Mouse (Mus musculus): ENCODE data around the gene Pcnx3. TPM values are rescaled to one million over a fixed set of nuclear protein-coding genes. Genes with fewer than 3 reads are reported as not detected.

Gene Pcnx3
- 19.8 and 25.9 TPM in 2 replicates for polyA plus RNA-seq (2012; rRNA removed)
- 9.1 and 9.8 TPM in 2 replicates for polyA plus RNA-seq (2014; fragmentation: Nextera tagmentation; extraction: Ambion mirVana)

- peak within 1 kb of the TSS; percentile 93 to 98 for H3K4me3 ChIP-seq (ENCODE audit: insufficient read depth in 1 of 2, low read depth in 2 of 2, low read length in 2 of 2)
- H3K9ac ChIP-seq (replicated peaks), result peak within 1 kb of the TSS; percentile 92
- ATAC-seq (ENCODE audit: insufficient read depth) (peak; percentile 84), DNase-seq (ENCODE audit: low read depth in 3 of 3, low spot score in 3 of 3) (peak; percentile 94 to 96 (median 95))
- peaks cover 17 to 19% of the 10 kb centered on the region in 2 experiments for H3K4me1 ChIP-seq (replicated peaks; ENCODE audit: control insufficient read depth in 2 of 2, insufficient read depth in 2 of 2, low read length in 1 of 2)
- under 1% methylated on average over 69 of the region's 69 CpGs for WGBS (ENCODE audit: insufficient replicate concordance)
- no peaks in the 10 kb centered on the region for H3K9me3 ChIP-seq (ENCODE audit: control insufficient read depth, low read length)
- peaks cover 35% of the 10 kb centered on the region for H3K36me3 ChIP-seq (replicated peaks; ENCODE audit: control insufficient read depth, insufficient read depth, low read depth)
- peak within 1 kb of the TSS; percentile 100 for H3K4me2 ChIP-seq (ENCODE audit: low read depth)
- H3K27ac ChIP-seq, result peak within 1 kb of the TSS; percentile 91
- TF ChIP-seq CTCF (IDR thresholded peaks at IDR 0.05; ENCODE audit: low read depth), result peak; percentile 49; the same call in 1 of the 2 replicates
- no peak for TF ChIP-seq EP300 (IDR thresholded peaks at IDR 0.05; ENCODE audit: low read depth)
- H3K27me3 ChIP-seq (ENCODE audit: control insufficient read depth, insufficient read depth, low read length), result no peaks in the 10 kb centered on the region
Measured at GRCm38 (mm10) chr19:5688200-5689087, at the start of gene Pcnx3, which contains the start of gene Map3k11. Gene Pcnx3, minus strand, starts transcription at chr19:5688908. Gene Map3k11, plus strand, starts transcription at chr19:5688742.

GRCm38 (mm10) chr19:5734325-5734724 lies 45.6 kb upstream of the Pcnx3 start:
- Histone ChIP-seq H3K4me3 (ENCODE audit: insufficient read depth in 1 of 2, low read depth in 2 of 2, low read length in 2 of 2) (no peak overlapping the region), H3K27ac (no peak overlapping the region), H3K36me3 (replicated peaks; ENCODE audit: control insufficient read depth, insufficient read depth, low read depth) (no peaks in the 10 kb centered on the region; the same call in 1 of the 2 replicates), H3K27me3 (ENCODE audit: control insufficient read depth, insufficient read depth, low read length) (peaks cover 12% of the 10 kb centered on the region), H3K9me3 (ENCODE audit: control insufficient read depth, low read length) (no peaks in the 10 kb centered on the region), H3K4me1 (replicated peaks; ENCODE audit: control insufficient read depth in 2 of 2, insufficient read depth in 2 of 2, low read length in 1 of 2) (peaks cover 14 to 18% of the 10 kb centered on the region in 2 experiments), H3K4me2 (ENCODE audit: low read depth) (no peak overlapping the region), H3K9ac (replicated peaks) (no peak overlapping the region)
- no peak for DNase-seq (ENCODE audit: low read depth in 3 of 3, low spot score in 3 of 3)
- 59% methylated on average over 9 of the region's 9 CpGs for WGBS (ENCODE audit: insufficient replicate concordance)
- TF ChIP-seq CTCF (IDR thresholded peaks at IDR 0.05; ENCODE audit: low read depth) (no peak), EP300 (IDR thresholded peaks at IDR 0.05; ENCODE audit: low read depth) (no peak)
- ATAC-seq (ENCODE audit: insufficient read depth), result no peak

DNA sequence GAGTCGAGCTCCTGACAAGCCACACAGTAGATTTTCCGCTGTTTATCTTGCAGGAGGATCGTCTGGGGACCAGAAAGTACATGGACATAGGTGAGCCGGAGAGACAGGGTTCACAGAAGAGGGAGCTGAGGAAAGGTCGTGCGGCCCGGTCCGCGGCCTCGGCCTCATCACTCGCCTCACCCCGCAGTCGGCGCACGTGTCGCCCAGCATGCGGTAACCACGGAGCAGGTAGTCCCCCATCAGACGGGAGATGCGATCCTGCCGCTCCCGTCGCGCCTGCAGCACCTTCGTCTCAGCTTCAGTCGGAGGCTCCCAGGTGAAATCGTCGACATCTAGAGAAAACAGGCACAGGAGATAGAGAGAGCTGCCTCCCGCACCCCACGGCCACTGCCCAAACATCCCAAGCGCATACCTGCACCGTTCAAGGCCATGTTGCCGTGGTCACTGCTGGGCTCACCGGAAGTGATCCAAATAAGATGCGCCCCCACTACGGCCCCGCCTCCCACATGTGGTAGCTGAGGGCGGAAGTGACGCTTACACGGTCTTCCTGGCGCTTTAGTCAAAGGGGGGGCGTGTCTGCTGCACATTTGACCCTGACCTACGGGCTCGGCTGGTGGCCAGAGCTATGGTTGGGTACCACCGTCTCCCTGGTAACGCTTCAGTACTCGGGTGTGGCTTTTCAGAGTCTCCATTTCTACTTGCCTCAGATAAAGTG lies 42.7 kb upstream of the Pcnx3 start:
- no peak overlapping the region; the same call in 1 of the 2 replicates for H3K27ac ChIP-seq

DNA sequence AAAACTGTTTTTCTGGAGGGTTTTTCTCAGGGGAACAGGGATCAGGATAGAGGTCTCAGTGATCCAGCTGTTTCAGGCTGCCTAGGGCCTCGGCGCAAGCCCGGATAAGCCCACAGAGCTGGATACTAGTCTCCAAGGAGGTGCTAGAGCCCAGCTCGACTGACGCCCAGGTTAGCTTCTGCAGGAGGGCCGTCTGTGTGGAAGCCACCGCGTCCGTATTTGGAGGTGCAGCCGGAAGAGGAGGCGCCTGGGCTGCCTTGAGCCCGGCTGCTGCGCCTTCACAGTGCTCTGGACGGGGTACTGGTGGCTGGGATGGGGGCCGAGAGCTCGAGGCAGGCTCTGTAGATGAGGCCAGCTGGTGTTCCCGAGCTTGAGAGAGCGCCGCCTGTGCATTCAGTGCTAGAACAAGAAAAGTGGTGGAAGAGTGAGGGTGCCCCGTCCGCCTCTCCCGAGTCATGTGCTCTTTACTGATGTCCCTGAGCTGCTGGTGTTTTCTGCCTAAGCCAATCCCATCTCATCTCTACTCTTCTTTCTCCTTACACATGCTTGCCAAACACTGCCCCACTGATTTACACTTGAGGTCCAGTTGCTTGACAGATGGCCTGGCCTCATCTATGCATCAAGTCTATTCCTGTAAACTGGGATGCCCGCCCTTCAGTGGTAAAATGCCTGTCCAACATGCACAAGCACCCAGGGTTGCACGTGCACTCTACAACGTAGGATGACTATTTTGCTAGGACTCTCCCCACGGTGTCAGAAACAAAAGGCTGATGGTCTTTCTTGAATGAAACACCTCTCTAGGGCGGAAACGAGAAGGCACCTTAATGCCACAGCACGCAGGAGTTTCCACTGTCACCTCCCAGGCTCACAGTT lies 41.8 kb upstream of the Pcnx3 start:
- ATAC-seq (ENCODE audit: insufficient read depth), result no peak
- Histone ChIP-seq H3K4me1 (replicated peaks; ENCODE audit: control insufficient read depth in 2 of 2, insufficient read depth in 2 of 2, low read length in 1 of 2) (peaks cover 26 to 32% of the 10 kb centered on the region in 2 experiments), H3K27me3 (ENCODE audit: control insufficient read depth, insufficient read depth, low read length) (peaks cover 6% of the 10 kb centered on the region), H3K4me2 (ENCODE audit: low read depth) (peak overlapping the region; percentile 95), H3K4me3 (ENCODE audit: insufficient read depth in 1 of 2, low read depth in 2 of 2, low read length in 2 of 2) (peak overlapping the region; percentile 62 to 80), H3K27ac (no peak overlapping the region; the same call in 1 of the 2 replicates), H3K36me3 (replicated peaks; ENCODE audit: control insufficient read depth, insufficient read depth, low read depth) (no peaks in the 10 kb centered on the region; the same call in 1 of the 2 replicates), H3K9me3 (ENCODE audit: control insufficient read depth, low read length) (no peaks in the 10 kb centered on the region), H3K9ac (replicated peaks) (peak overlapping the region; percentile 50)
- WGBS (ENCODE audit: insufficient replicate concordance), result 70% methylated on average over 29 of the region's 29 CpGs
- DNase-seq (ENCODE audit: low read depth in 3 of 3, low spot score in 3 of 3), result no peak
- TF ChIP-seq CTCF (IDR thresholded peaks at IDR 0.05; ENCODE audit: low read depth) (no peak), EP300 (IDR thresholded peaks at IDR 0.05; ENCODE audit: low read depth) (no peak)

More for the DNA sequence above, 42.7 kb upstream of the Pcnx3 start:
- peak overlapping the region; percentile 50 for H3K9ac ChIP-seq (replicated peaks)
- H3K4me3 ChIP-seq (ENCODE audit: insufficient read depth in 1 of 2, low read depth in 2 of 2, low read length in 2 of 2), result peak overlapping the region; percentile 62 to 80
- no peaks in the 10 kb centered on the region; the same call in 1 of the 2 replicates for H3K36me3 ChIP-seq (replicated peaks; ENCODE audit: control insufficient read depth, insufficient read depth, low read depth)
- TF ChIP-seq EP300 (IDR thresholded peaks at IDR 0.05; ENCODE audit: low read depth), result peak; percentile 10; the same call in 1 of the 2 replicates
- no peak for TF ChIP-seq CTCF (IDR thresholded peaks at IDR 0.05; ENCODE audit: low read depth)
- peaks cover 26 to 32% of the 10 kb centered on the region in 2 experiments for H3K4me1 ChIP-seq (replicated peaks; ENCODE audit: control insufficient read depth in 2 of 2, insufficient read depth in 2 of 2, low read length in 1 of 2)
- H3K27me3 ChIP-seq (ENCODE audit: control insufficient read depth, insufficient read depth, low read length), result peaks cover 6% of the 10 kb centered on the region
- WGBS (ENCODE audit: insufficient replicate concordance), result 1% methylated on average over 47 of the region's 47 CpGs
- H3K9me3 ChIP-seq (ENCODE audit: control insufficient read depth, low read length), result no peaks in the 10 kb centered on the region
- peak; percentile 78 to 83 (median 82) for DNase-seq (ENCODE audit: low read depth in 3 of 3, low spot score in 3 of 3)
- peak overlapping the region; percentile 95 for H3K4me2 ChIP-seq (ENCODE audit: low read depth)
- ATAC-seq (ENCODE audit: insufficient read depth), result peak; percentile 42
